Mouse (Mus musculus) erythroblast, embryonic 14.5 days (primary cell): ENCODE measurements around the gene Fam160a1. TPM values are rescaled to one million over a fixed set of nuclear protein-coding genes. Genes with fewer than 3 reads are reported as not detected.

Experiments
- H3K27me3 ChIP-seq: 2 replicates; pipeline ENCODE4 v1.6.1; 2012; ENCODE audit warnings: inconsistent platforms; ENCODE audit not compliant: control insufficient read depth
- H3K36me3 ChIP-seq: 2 replicates; pipeline ENCODE4 v1.6.1; 2012; ENCODE audit warnings: mild to moderate bottlenecking, inconsistent platforms; ENCODE audit not compliant: control insufficient read depth
- H3K4me1 ChIP-seq: 2 replicates; pipeline ENCODE4 v1.6.1; 2012; ENCODE audit warnings: inconsistent platforms; ENCODE audit not compliant: control insufficient read depth
- H3K4me3 ChIP-seq: replicated peaks from 2 replicates; pipeline ENCODE3; 2012; ENCODE audit warnings: moderate library complexity, mild to moderate bottlenecking, inconsistent platforms
- H3K9me3 ChIP-seq: 2 replicates; pipeline ENCODE4 v1.6.1; 2012; ENCODE audit warnings: low read length, inconsistent platforms, mixed read lengths; ENCODE audit not compliant: control insufficient read depth
- GATA1 ChIP-seq: IDR thresholded peaks from 2 replicates; pipeline ENCODE4 v1.6.1; 2012; ENCODE audit warnings: low read length, inconsistent platforms, mixed read lengths
- TAL1 ChIP-seq: IDR thresholded peaks from 3 replicates; pipeline ENCODE4 v1.6.1; 2012; ENCODE audit warnings: low read length, inconsistent platforms, mixed read lengths
- polyA plus RNA-seq: library from polyadenylated mRNA; stranded (reverse); fragments of >175 nt; gene quantifications from 2 replicates; pipeline ENCODE4 v1.2.3, GENCODE M21; 2012

Gene Fam160a1
- polyA plus RNA-seq, 1 experiment: 0.07 TPM

GRCm38 (mm10) chr3:85854143-85854542, 37.1 kb upstream of the Fam160a1 start:
- no peaks in the 10 kb centered on the region for H3K9me3 ChIP-seq
- no peaks in the 10 kb centered on the region for H3K27me3 ChIP-seq
- no peaks in the 10 kb centered on the region for H3K36me3 ChIP-seq
- H3K4me1 ChIP-seq: peaks cover 39% of the 10 kb centered on the region
- no peak overlapping the region for H3K4me3 ChIP-seq
- no peak for TF ChIP-seq GATA1

GRCm38 (mm10) chr3:85853715-85854114, 36.6 kb upstream of the Fam160a1 start:
- no peak for TF ChIP-seq TAL1
- no peak for TF ChIP-seq GATA1
- Histone ChIP-seq H3K27me3 (no peaks in the 10 kb centered on the region), H3K4me1 (peaks cover 39% of the 10 kb centered on the region), H3K9me3 (no peaks in the 10 kb centered on the region), H3K36me3 (no peaks in the 10 kb centered on the region), H3K4me3 (no peak overlapping the region)

GRCm38 (mm10) chr3:85850079-85850478, 33.0 kb upstream of the Fam160a1 start:
- no peaks in the 10 kb centered on the region for H3K9me3 ChIP-seq
- no peaks in the 10 kb centered on the region for H3K36me3 ChIP-seq
- no peak for TF ChIP-seq GATA1
- no peak for TF ChIP-seq TAL1
- peaks cover 5% of the 10 kb centered on the region for H3K4me1 ChIP-seq
- H3K4me3 ChIP-seq: no peak overlapping the region
- no peaks in the 10 kb centered on the region for H3K27me3 ChIP-seq

GRCm38 (mm10) chr3:85846316-85846715, 29.2 kb upstream of the Fam160a1 start:
- Histone ChIP-seq H3K4me3 (no peak overlapping the region), H3K36me3 (no peaks in the 10 kb centered on the region), H3K27me3 (no peaks in the 10 kb centered on the region), H3K4me1 (no peaks in the 10 kb centered on the region), H3K9me3 (no peaks in the 10 kb centered on the region)
- no peak for TF ChIP-seq TAL1
- TF ChIP-seq GATA1: no peak

- Histone ChIP-seq H3K27me3 (no peaks in the 10 kb centered on the region), H3K36me3 (no peaks in the 10 kb centered on the region), H3K4me3 (no peak overlapping the region), H3K9me3 (no peaks in the 10 kb centered on the region), H3K4me1 (no peaks in the 10 kb centered on the region)
- no peak for TF ChIP-seq TAL1
- TF ChIP-seq GATA1: no peak
Measured at GRCm38 (mm10) chr3:85845341-85845740, 28.2 kb upstream of the Fam160a1 start.

- Histone ChIP-seq H3K36me3 (no peaks in the 10 kb centered on the region), H3K4me3 (no peak overlapping the region), H3K27me3 (no peaks in the 10 kb centered on the region), H3K9me3 (no peaks in the 10 kb centered on the region), H3K4me1 (no peaks in the 10 kb centered on the region)
- TF ChIP-seq GATA1 (no peak), TAL1 (no peak)
Measured at GRCm38 (mm10) chr3:85842881-85843218, 25.8 kb upstream of the Fam160a1 start.

- no peaks in the 10 kb centered on the region for H3K4me1 ChIP-seq
- H3K27me3 ChIP-seq: no peaks in the 10 kb centered on the region
- H3K9me3 ChIP-seq: no peaks in the 10 kb centered on the region
- TF ChIP-seq GATA1: no peak
- TF ChIP-seq TAL1: no peak
- H3K36me3 ChIP-seq: no peaks in the 10 kb centered on the region
- H3K4me3 ChIP-seq: no peak overlapping the region
Measured at GRCm38 (mm10) chr3:85842177-85842880, 25.2 kb upstream of the Fam160a1 start.

GRCm38 (mm10) chr3:85841454-85842176, 24.5 kb upstream of the Fam160a1 start:
- H3K36me3 ChIP-seq: no peaks in the 10 kb centered on the region
- no peaks in the 10 kb centered on the region for H3K4me1 ChIP-seq
- H3K27me3 ChIP-seq: no peaks in the 10 kb centered on the region
- no peak overlapping the region for H3K4me3 ChIP-seq
- no peaks in the 10 kb centered on the region for H3K9me3 ChIP-seq
- TF ChIP-seq TAL1 (no peak), GATA1 (no peak)

GRCm38 (mm10) chr3:85833627-85834026, 16.5 kb upstream of the Fam160a1 start:
- no peak overlapping the region for H3K4me3 ChIP-seq
- H3K27me3 ChIP-seq: no peaks in the 10 kb centered on the region
- no peaks in the 10 kb centered on the region for H3K4me1 ChIP-seq
- TF ChIP-seq TAL1 (no peak), GATA1 (no peak)
- no peaks in the 10 kb centered on the region for H3K9me3 ChIP-seq
- H3K36me3 ChIP-seq: no peaks in the 10 kb centered on the region
